Mouse (Mus musculus): ENCODE data around the gene Fndc3a.

DNA sequence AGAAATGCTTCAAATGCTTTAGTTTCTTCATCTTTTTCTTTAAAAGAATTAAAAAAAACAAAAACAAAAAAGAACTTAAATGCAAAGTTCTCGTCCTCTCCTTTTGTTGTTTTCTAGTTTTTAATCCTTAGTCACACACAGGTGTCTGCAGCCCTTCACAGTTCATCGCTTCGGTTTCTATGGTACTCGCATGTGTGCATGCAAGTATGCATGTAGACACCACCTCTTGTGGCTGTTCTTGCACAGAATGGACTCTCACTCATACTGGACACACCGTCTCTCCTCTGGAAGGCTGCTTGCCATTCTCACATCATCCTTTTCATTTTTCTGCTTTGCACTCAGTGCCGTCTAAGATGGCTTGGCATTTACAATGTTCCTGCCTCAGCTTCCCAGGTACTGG is 126.8 kb downstream of the Fndc3a start:
- TF ChIP-seq CTCF (IDR thresholded peaks at IDR 0.05; ENCODE audit: low read depth, low read length) (no peak), POLR2A (IDR thresholded peaks at IDR 0.05; ENCODE audit: extremely low read depth, insufficient read depth, low read length) (no peak)
